Mouse (Mus musculus) embryonic facial prominence, embryonic 12.5 days (tissue): ENCODE measurements around the gene Atf6b. TPM values are rescaled to one million over a fixed set of nuclear protein-coding genes. Genes with fewer than 3 reads are reported as not detected.
A peak's percentile ranks its signal among the peaks of the same experiment; 100 is the strongest.

Source experiments
- ATAC-seq: fragments of 200-750 bp; cut with Nextera tagmentation; 2 replicates; pipeline ENCODE4 v1.8.0; 2017; ENCODE audit not compliant: insufficient number of reproducible peaks, insufficient read depth, low FRiP score, low TSS enrichment
- H3K27ac ChIP-seq: fragments of 300-500 bp; sonication (generic); 2 replicates; pipeline ENCODE4 v1.5.1; 2016; ENCODE audit warnings: mild to moderate bottlenecking
- H3K27me3 ChIP-seq: fragments of 300-500 bp; sonication (generic); 2 replicates; pipeline ENCODE4 v1.6.1; 2016; ENCODE audit warnings: mild to moderate bottlenecking, moderate library complexity
- H3K36me3 ChIP-seq: fragments of 300-500 bp; sonication (generic); 2 replicates; pipeline ENCODE4 v1.6.1; 2016; ENCODE audit warnings: mild to moderate bottlenecking
- H3K4me1 ChIP-seq: fragments of 300-500 bp; sonication (generic); 2 replicates; pipeline ENCODE4 v1.6.1; 2016
- H3K4me2 ChIP-seq: fragments of 300-500 bp; sonication (generic); replicated peaks from 2 replicates; pipeline ENCODE4 v1.6.1; 2016; ENCODE audit warnings: mild to moderate bottlenecking, moderate library complexity
- H3K4me3 ChIP-seq: fragments of 300-500 bp; sonication (generic); 2 replicates; pipeline ENCODE4 v1.5.1; 2016; ENCODE audit warnings: mild to moderate bottlenecking
- H3K9ac ChIP-seq: fragments of 300-500 bp; sonication (generic); 2 replicates; pipeline ENCODE4 v1.6.1; 2016; ENCODE audit warnings: mild to moderate bottlenecking, moderate library complexity
- H3K9me3 ChIP-seq: fragments of 300-500 bp; sonication (generic); 2 replicates; pipeline ENCODE4 v1.6.1; 2016; ENCODE audit warnings: mild to moderate bottlenecking, moderate library complexity
- WGBS: fragments of 180-500 bp; shearing (Covaris S2); methylation state at CpG from one replicate; pipeline ENCODE4 v1.1.7; 2016; 5-methylcytosine and 5-hydroxymethylcytosine counted together
- polyA plus RNA-seq: library from polyadenylated mRNA; unstranded; fragments of >200 nt; fragmentation: Nextera tagmentation; extraction: Ambion mirVana; gene quantifications from 2 replicates; pipeline ENCODE4 v1.2.1, GENCODE M21; 2016

Atf6b gene
- polyA plus RNA-seq, 1 experiment from 2014 or later = 110 TPM

GRCm38 (mm10) chr17:34627943-34628643 is 18.9 kb upstream of the Atf6b start, which contains the start of gene Ppt2:
Ppt2 (minus strand) TSS chr17:34628510.
- Histone ChIP-seq H3K27me3 (peaks cover 38% of the 10 kb centered on the region), H3K36me3 (peaks cover 11% of the 10 kb centered on the region), H3K4me3 (peak within 1 kb of the TSS; percentile 68), H3K27ac (peak within 1 kb of the TSS; percentile 89), H3K4me2 (peak within 1 kb of the TSS; percentile 78), H3K9ac (peak within 1 kb of the TSS; percentile 60), H3K4me1 (peaks cover 46% of the 10 kb centered on the region), H3K9me3 (no peaks in the 10 kb centered on the region)
- WGBS = 4% methylated on average over 29 of the region's 29 CpGs
- ATAC-seq = no peak

GRCm38 (mm10) chr17:34628644-34628967 is 18.3 kb upstream of the Atf6b start:
- H3K4me3 ChIP-seq = peak overlapping the region; percentile 68

GRCm38 (mm10) chr17:34629221-34629751 is 17.7 kb upstream of the Atf6b start, which contains the start of gene Prrt1:
Prrt1 (plus strand) TSS chr17:34629533.
- peak within 1 kb of the TSS; percentile 89 for H3K27ac ChIP-seq
- H3K9me3 ChIP-seq = no peaks in the 10 kb centered on the region
- H3K27me3 ChIP-seq = peaks cover 44% of the 10 kb centered on the region
- peak within 1 kb of the TSS; percentile 78 for H3K4me2 ChIP-seq
- H3K4me1 ChIP-seq = peaks cover 46% of the 10 kb centered on the region
- H3K9ac ChIP-seq = peak within 1 kb of the TSS; percentile 60
- no peak for ATAC-seq
- H3K4me3 ChIP-seq = peak within 1 kb of the TSS; percentile 68
- H3K36me3 ChIP-seq = no peaks in the 10 kb centered on the region
- 2% methylated on average over 16 of the region's 16 CpGs for WGBS

More at GRCm38 (mm10) chr17:34628644-34628967, 18.3 kb upstream of the Atf6b start:
- H3K9ac ChIP-seq = peak overlapping the region; percentile 60; the same call in 1 of the 2 replicates
- peaks cover 46% of the 10 kb centered on the region for H3K4me1 ChIP-seq
- peak overlapping the region; percentile 78 for H3K4me2 ChIP-seq
- peaks cover 6% of the 10 kb centered on the region for H3K36me3 ChIP-seq
- no peak for ATAC-seq
- peaks cover 43% of the 10 kb centered on the region for H3K27me3 ChIP-seq
- peak overlapping the region; percentile 89 for H3K27ac ChIP-seq
- H3K9me3 ChIP-seq = no peaks in the 10 kb centered on the region
- 36% methylated on average over 5 of the region's 5 CpGs for WGBS

GRCm38 (mm10) chr17:34629796-34630603 is 16.9 kb upstream of the Atf6b start:
- 13% methylated on average over 12 of the region's 12 CpGs for WGBS
- H3K4me1 ChIP-seq = peaks cover 46% of the 10 kb centered on the region
- H3K9me3 ChIP-seq = no peaks in the 10 kb centered on the region
- H3K27me3 ChIP-seq = peaks cover 44% of the 10 kb centered on the region
- H3K36me3 ChIP-seq = no peaks in the 10 kb centered on the region
- peak overlapping the region; percentile 68; the same call in 1 of the 2 replicates for H3K4me3 ChIP-seq
- no peak overlapping the region for H3K9ac ChIP-seq
- peak overlapping the region; percentile 78 for H3K4me2 ChIP-seq
- ATAC-seq = no peak
- H3K27ac ChIP-seq = no peak overlapping the region

- H3K27me3 ChIP-seq = peaks cover 44% of the 10 kb centered on the region
- WGBS = 3% methylated on average over 48 of the region's 48 CpGs
- H3K4me1 ChIP-seq = peaks cover 46% of the 10 kb centered on the region
Measured at GRCm38 (mm10) chr17:34630761-34631301, 16.1 kb upstream of the Atf6b start.

GRCm38 (mm10) chr17:34631647-34632046 is 15.3 kb upstream of the Atf6b start:
- peaks cover 39% of the 10 kb centered on the region for H3K4me1 ChIP-seq
- H3K27me3 ChIP-seq = peaks cover 44% of the 10 kb centered on the region
- no peak for ATAC-seq
- H3K9me3 ChIP-seq = no peaks in the 10 kb centered on the region
- H3K36me3 ChIP-seq = no peaks in the 10 kb centered on the region
- peak overlapping the region; percentile 78 for H3K4me2 ChIP-seq
- H3K9ac ChIP-seq = no peak overlapping the region
- WGBS = 6% methylated on average over 12 of the region's 12 CpGs
- no peak overlapping the region for H3K27ac ChIP-seq
- peak overlapping the region; percentile 34 for H3K4me3 ChIP-seq

More at GRCm38 (mm10) chr17:34630761-34631301, 16.1 kb upstream of the Atf6b start:
- H3K36me3 ChIP-seq = no peaks in the 10 kb centered on the region
- H3K9ac ChIP-seq = peak overlapping the region; percentile 27
- no peaks in the 10 kb centered on the region for H3K9me3 ChIP-seq
- no peak overlapping the region for H3K27ac ChIP-seq
- peak overlapping the region; percentile 78 for H3K4me2 ChIP-seq
- peak overlapping the region; percentile 34 for H3K4me3 ChIP-seq
- ATAC-seq = no peak

GRCm38 (mm10) chr17:34632261-34632691 is 14.7 kb upstream of the Atf6b start:
- WGBS = 2% methylated on average over 26 of the region's 26 CpGs
- Histone ChIP-seq H3K4me3 (peak overlapping the region; percentile 34), H3K9me3 (no peaks in the 10 kb centered on the region), H3K4me1 (peaks cover 39% of the 10 kb centered on the region), H3K27ac (no peak overlapping the region), H3K9ac (peak overlapping the region; percentile 47; the same call in 1 of the 2 replicates), H3K27me3 (peaks cover 44% of the 10 kb centered on the region), H3K36me3 (no peaks in the 10 kb centered on the region), H3K4me2 (peak overlapping the region; percentile 78)
- ATAC-seq = 0 out of 2 replicates have a peak, but pooled peaks have one; percentile 16

- Histone ChIP-seq H3K4me3 (no peak overlapping the region), H3K4me1 (peaks cover 15% of the 10 kb centered on the region), H3K27ac (no peak overlapping the region), H3K36me3 (no peaks in the 10 kb centered on the region), H3K9ac (no peak overlapping the region), H3K27me3 (peaks cover 30% of the 10 kb centered on the region), H3K9me3 (no peaks in the 10 kb centered on the region), H3K4me2 (no peak overlapping the region)
- ATAC-seq = no peak
- 72% methylated on average over 2 of the region's 2 CpGs for WGBS
Measured at GRCm38 (mm10) chr17:34635671-34636070, 11.3 kb upstream of the Atf6b start.

GRCm38 (mm10) chr17:34637459-34637858 is 9.5 kb upstream of the Atf6b start:
- H3K4me1 ChIP-seq = peaks cover 15% of the 10 kb centered on the region
- no peaks in the 10 kb centered on the region for H3K9me3 ChIP-seq
- H3K9ac ChIP-seq = no peak overlapping the region
- no peak overlapping the region for H3K4me3 ChIP-seq
- H3K27ac ChIP-seq = no peak overlapping the region
- no peak for ATAC-seq
- H3K36me3 ChIP-seq = no peaks in the 10 kb centered on the region
- 72% methylated on average over 3 of the region's 3 CpGs for WGBS
- H3K4me2 ChIP-seq = no peak overlapping the region
- H3K27me3 ChIP-seq = peaks cover 12% of the 10 kb centered on the region

- no peak for ATAC-seq
- H3K27ac ChIP-seq = no peak overlapping the region
Measured at GRCm38 (mm10) chr17:34639461-34640255, 7.3 kb upstream of the Atf6b start.

More at GRCm38 (mm10) chr17:34639461-34640255, 7.3 kb upstream of the Atf6b start:
- no peaks in the 10 kb centered on the region for H3K9me3 ChIP-seq
- H3K4me2 ChIP-seq = no peak overlapping the region
- H3K4me3 ChIP-seq = no peak overlapping the region
- no peak overlapping the region for H3K9ac ChIP-seq
- no peaks in the 10 kb centered on the region for H3K36me3 ChIP-seq
- H3K27me3 ChIP-seq = no peaks in the 10 kb centered on the region
- 82% methylated on average over 7 of the region's 7 CpGs for WGBS
- peaks cover 17% of the 10 kb centered on the region for H3K4me1 ChIP-seq
